Comparison of ENCODE assay signal across 13 mouse cellular contexts in genomic region chr11:69554539-69555140, GRCm38 (mm10). TPM values are rescaled to one million over a fixed set of nuclear protein-coding genes. Genes with fewer than 3 reads are reported as not detected.
DNase-seq lines count a peak whose midpoint lies in the region; ATAC-seq and TF ChIP-seq lines count a peak whose summit lies in the region.
"Had no signal": no experiment of that assay in that cellular context is flagged by ENCODE, and none has a peak within 500 bp of the region (broad histone marks: within the 10 kb centered on the region; RNA-seq: fewer than 3 reads in every experiment).

No protein-coding gene starts in this region.

- H3K27ac ChIP-seq in forebrain, embryonic 13.5 days = peak overlapping the region; percentile 70
- H3K27ac ChIP-seq in forebrain, embryonic 11.5 days (ENCODE audit: low read depth, low read length) = no peak overlapping the region
- H3K27ac ChIP-seq in midbrain, embryonic 10.5 days (replicated peaks) = peak overlapping the region; percentile 93
- no peak overlapping the region for H3K27ac ChIP-seq in midbrain, embryonic 11.5 days (ENCODE audit: low read depth, low read length)
- no peak overlapping the region; the same call in 1 of the 2 replicates for H3K27ac ChIP-seq in liver, embryonic 13.5 days
- H3K27ac ChIP-seq in neural tube, embryonic 14.5 days (ENCODE audit: low read depth, low read length) = 0 out of 2 replicates have a peak overlapping the region, but pooled peaks have one; percentile 35
- no peak overlapping the region for H3K27ac ChIP-seq in left cerebral cortex, adult 2 months
- H3K27ac ChIP-seq: heart, adult 2 months; liver, embryonic 15.5 days had no signal

- WGBS in forebrain, embryonic 13.5 days = 83% methylated on average over 5 of the region's 5 CpGs
- 85% methylated on average over 5 of the region's 5 CpGs for WGBS in forebrain, embryonic 11.5 days
- WGBS in midbrain, embryonic 10.5 days = 81% methylated on average over 5 of the region's 5 CpGs
- 81% methylated on average over 5 of the region's 5 CpGs for WGBS in midbrain, embryonic 11.5 days
- WGBS in liver, embryonic 13.5 days (ENCODE audit: insufficient replicate concordance) = 38% methylated on average over 5 of the region's 5 CpGs
- 75% methylated on average over 5 of the region's 5 CpGs for WGBS in neural tube, embryonic 14.5 days

- no peaks in the 10 kb centered on the region for H3K9me3 ChIP-seq in forebrain, embryonic 13.5 days (replicated peaks)
- H3K9me3 ChIP-seq in forebrain, embryonic 11.5 days (ENCODE audit: control insufficient read depth, low read length) = no peaks in the 10 kb centered on the region
- no peaks in the 10 kb centered on the region for H3K9me3 ChIP-seq in midbrain, embryonic 10.5 days (replicated peaks)
- no peaks in the 10 kb centered on the region for H3K9me3 ChIP-seq in midbrain, embryonic 11.5 days (ENCODE audit: control insufficient read depth, low read length)
- no peaks in the 10 kb centered on the region for H3K9me3 ChIP-seq in liver, embryonic 13.5 days (replicated peaks)
- no peaks in the 10 kb centered on the region for H3K9me3 ChIP-seq in neural tube, embryonic 14.5 days (ENCODE audit: control insufficient read depth, low read length)
- H3K9me3 ChIP-seq: liver, embryonic 15.5 days had no signal

- H3K36me3 ChIP-seq in forebrain, embryonic 13.5 days (ENCODE audit: poor library complexity, severe bottlenecking) = peaks cover 19% of the 10 kb centered on the region
- H3K36me3 ChIP-seq in forebrain, embryonic 11.5 days (ENCODE audit: control insufficient read depth, insufficient read depth, low read length) = no peaks in the 10 kb centered on the region
- peaks cover 27% of the 10 kb centered on the region for H3K36me3 ChIP-seq in midbrain, embryonic 10.5 days
- no peaks in the 10 kb centered on the region for H3K36me3 ChIP-seq in midbrain, embryonic 11.5 days (ENCODE audit: control insufficient read depth, insufficient read depth, low read length)
- H3K36me3 ChIP-seq in liver, embryonic 13.5 days = no peaks in the 10 kb centered on the region
- H3K36me3 ChIP-seq in neural tube, embryonic 14.5 days (ENCODE audit: control insufficient read depth, insufficient read depth, low read length) = no peaks in the 10 kb centered on the region
- H3K36me3 ChIP-seq: liver, embryonic 15.5 days had no signal

- H3K4me3 ChIP-seq in forebrain, embryonic 13.5 days = no peak overlapping the region
- no peak overlapping the region for H3K4me3 ChIP-seq in forebrain, embryonic 11.5 days (ENCODE audit: low read depth, low read length)
- H3K4me3 ChIP-seq in midbrain, embryonic 10.5 days = peak overlapping the region; percentile 39; the same call in 1 of the 2 replicates
- H3K4me3 ChIP-seq in midbrain, embryonic 11.5 days (ENCODE audit: low read depth, low read length) = no peak overlapping the region
- no peak overlapping the region for H3K4me3 ChIP-seq in liver, embryonic 13.5 days (replicated peaks)
- H3K4me3 ChIP-seq in neural tube, embryonic 14.5 days (ENCODE audit: low read depth, low read length) = no peak overlapping the region
- no peak overlapping the region for H3K4me3 ChIP-seq in left cerebral cortex, adult 2 months
- H3K4me3 ChIP-seq: heart, adult 2 months; liver, embryonic 15.5 days had no signal

- no peak for TF ChIP-seq CTCF in left cerebral cortex, adult 2 months (IDR thresholded peaks at IDR 0.05)

- intact Hi-C loops in left cerebral cortex, adult 2 months (cut with DNase I) = no loop called here
- intact Hi-C loops in gastrocnemius, postnatal 14 days (cut with DNase I; ENCODE audit: low total_unique reads) = no loop called here

- no peak overlapping the region for H3K9ac ChIP-seq in forebrain, embryonic 13.5 days
- H3K9ac ChIP-seq in forebrain, embryonic 11.5 days (ENCODE audit: low read length) = no peak overlapping the region
- no peak overlapping the region for H3K9ac ChIP-seq in midbrain, embryonic 11.5 days (ENCODE audit: low read length)
- no peak overlapping the region for H3K9ac ChIP-seq in liver, embryonic 13.5 days
- H3K9ac ChIP-seq in neural tube, embryonic 14.5 days (replicated peaks; ENCODE audit: low read depth, low read length) = no peak overlapping the region
- H3K9ac ChIP-seq: liver, embryonic 15.5 days had no signal

- no peak overlapping the region for H3K4me2 ChIP-seq in forebrain, embryonic 13.5 days
- no peak overlapping the region for H3K4me2 ChIP-seq in forebrain, embryonic 11.5 days (ENCODE audit: low read depth, low read length, severe bottlenecking)
- no peak overlapping the region for H3K4me2 ChIP-seq in midbrain, embryonic 11.5 days
- H3K4me2 ChIP-seq in liver, embryonic 13.5 days = no peak overlapping the region
- H3K4me2 ChIP-seq in neural tube, embryonic 14.5 days (ENCODE audit: low read depth, low read length) = no peak overlapping the region
- H3K4me2 ChIP-seq: liver, embryonic 15.5 days had no signal

- ATAC-seq in forebrain, embryonic 13.5 days = no peak
- ATAC-seq in forebrain, embryonic 11.5 days (replicated peaks; ENCODE audit: low FRiP score) = no peak
- no peak for ATAC-seq in midbrain, embryonic 11.5 days (ENCODE audit: low FRiP score)
- 0 out of 2 replicates have a peak, but pooled peaks have one; percentile 19 for ATAC-seq in liver, embryonic 13.5 days (ENCODE audit: low read depth)
- no peak for ATAC-seq in neural tube, embryonic 14.5 days (ENCODE audit: low read depth)

- peaks cover 84% of the 10 kb centered on the region for H3K4me1 ChIP-seq in forebrain, embryonic 13.5 days
- H3K4me1 ChIP-seq in forebrain, embryonic 11.5 days (replicated peaks; ENCODE audit: control insufficient read depth, insufficient read depth, low read length) = peaks cover 43% of the 10 kb centered on the region
- peaks cover 97% of the 10 kb centered on the region for H3K4me1 ChIP-seq in midbrain, embryonic 10.5 days
- peaks cover 63% of the 10 kb centered on the region for H3K4me1 ChIP-seq in midbrain, embryonic 11.5 days (ENCODE audit: control insufficient read depth, insufficient read depth, low read length)
- H3K4me1 ChIP-seq in liver, embryonic 13.5 days (replicated peaks) = peaks cover 14% of the 10 kb centered on the region
- peaks cover 57% of the 10 kb centered on the region for H3K4me1 ChIP-seq in neural tube, embryonic 14.5 days (ENCODE audit: control insufficient read depth, insufficient read depth, low read length)

- no peak for DNase-seq in forebrain, embryonic 11.5 days (ENCODE audit: low spot score)
- DNase-seq in midbrain, embryonic 10.5 days (ENCODE audit: low spot score) = no peak
- no peak for DNase-seq in midbrain, embryonic 11.5 days (ENCODE audit: low spot score, missing footprints)
- DNase-seq in liver, embryonic 13.5 days = no peak
- no peak for DNase-seq in left cerebral cortex, adult 2 months (ENCODE audit: extremely low spot score in 1 of 2, low spot score in 2 of 2)
- no peak for DNase-seq in gastrocnemius, postnatal 14 days
- DNase-seq: cerebellum, adult 11-12 months; heart, adult 2 months; kidney, adult 11 months had no signal

- H3K27me3 ChIP-seq in forebrain, embryonic 13.5 days = no peaks in the 10 kb centered on the region
- H3K27me3 ChIP-seq in forebrain, embryonic 11.5 days (ENCODE audit: control insufficient read depth, insufficient read depth, low read length) = no peaks in the 10 kb centered on the region
- H3K27me3 ChIP-seq in midbrain, embryonic 10.5 days (ENCODE audit: low read depth, poor library complexity, severe bottlenecking) = no peaks in the 10 kb centered on the region
- no peaks in the 10 kb centered on the region for H3K27me3 ChIP-seq in midbrain, embryonic 11.5 days (ENCODE audit: control insufficient read depth, insufficient read depth, low read length)
- H3K27me3 ChIP-seq in liver, embryonic 13.5 days = peaks cover 66% of the 10 kb centered on the region
- no peaks in the 10 kb centered on the region for H3K27me3 ChIP-seq in neural tube, embryonic 14.5 days (ENCODE audit: control insufficient read depth, insufficient read depth, low read length)

RNA-seq across cellular contexts. Expression of gene Efnb3, which starts 5.4 kb away (rescaled TPM):
- 63.1 and 72.0 TPM in 2 replicates for polyA plus RNA-seq in forebrain, embryonic 13.5 days (2015; fragmentation: Nextera tagmentation; extraction: Ambion mirVana)
- 13.1 and 14.9 TPM in 2 replicates for polyA plus RNA-seq in forebrain, embryonic 11.5 days (2014; fragmentation: Nextera tagmentation; extraction: Ambion mirVana)
- 48.8 and 53.9 TPM in 2 replicates for polyA plus RNA-seq in midbrain, embryonic 10.5 days (2016; fragmentation: Nextera tagmentation; extraction: Ambion mirVana)
- polyA plus RNA-seq in midbrain, embryonic 11.5 days (2014; fragmentation: Nextera tagmentation; extraction: Ambion mirVana) = 11.0 and 12.3 TPM in 2 replicates
- polyA plus RNA-seq in liver, embryonic 13.5 days (2015; fragmentation: Nextera tagmentation; extraction: Ambion mirVana) = 0.75 and 0.85 TPM in 2 replicates
- 23.2 and 35.6 TPM in 2 replicates for polyA plus RNA-seq in neural tube, embryonic 14.5 days (2014; fragmentation: Nextera tagmentation; extraction: Ambion mirVana)
- total RNA-seq in left cerebral cortex, adult 2 months (2021) = 10 to 100 TPM; 46.6 to 63.0 TPM
- 1 to 10 TPM in 1 of 2 experiments, under 1 TPM in 1; 0.71 to 1.3 TPM for total RNA-seq in gastrocnemius, postnatal 14 days (2021)

RNA-seq across cellular contexts. Expression of gene Dnah2, which starts 5.7 kb away (rescaled TPM):
- polyA plus RNA-seq in forebrain, embryonic 13.5 days (2015; fragmentation: Nextera tagmentation; extraction: Ambion mirVana) = 1.7 and 2.0 TPM in 2 replicates
- 2.1 and 2.6 TPM in 2 replicates for polyA plus RNA-seq in forebrain, embryonic 11.5 days (2014; fragmentation: Nextera tagmentation; extraction: Ambion mirVana)
- 1.2 and 1.9 TPM in 2 replicates for polyA plus RNA-seq in midbrain, embryonic 10.5 days (2016; fragmentation: Nextera tagmentation; extraction: Ambion mirVana)
- 1.00 and 1.9 TPM in 2 replicates for polyA plus RNA-seq in midbrain, embryonic 11.5 days (2014; fragmentation: Nextera tagmentation; extraction: Ambion mirVana)
- polyA plus RNA-seq in liver, embryonic 13.5 days (2015; fragmentation: Nextera tagmentation; extraction: Ambion mirVana) = 0.06 and 0.12 TPM in 2 replicates
- 5.7 and 6.9 TPM in 2 replicates for polyA plus RNA-seq in neural tube, embryonic 14.5 days (2014; fragmentation: Nextera tagmentation; extraction: Ambion mirVana)
- total RNA-seq in left cerebral cortex, adult 2 months (2021) = 1 to 10 TPM; 2.7 to 3.7 TPM
- under 1 TPM; 0.06 to 0.07 TPM for total RNA-seq in gastrocnemius, postnatal 14 days (2021)

RNA-seq across cellular contexts. Expression of gene Wrap53, which starts 25.4 kb away (rescaled TPM):
- polyA plus RNA-seq in forebrain, embryonic 13.5 days (2015; fragmentation: Nextera tagmentation; extraction: Ambion mirVana) = 32.0 and 35.1 TPM in 2 replicates
- polyA plus RNA-seq in forebrain, embryonic 11.5 days (2014; fragmentation: Nextera tagmentation; extraction: Ambion mirVana) = 39.3 and 44.1 TPM in 2 replicates
- polyA plus RNA-seq in midbrain, embryonic 10.5 days (2016; fragmentation: Nextera tagmentation; extraction: Ambion mirVana) = 45.0 and 50.7 TPM in 2 replicates
- 35.1 and 36.4 TPM in 2 replicates for polyA plus RNA-seq in midbrain, embryonic 11.5 days (2014; fragmentation: Nextera tagmentation; extraction: Ambion mirVana)
- polyA plus RNA-seq in liver, embryonic 13.5 days (2015; fragmentation: Nextera tagmentation; extraction: Ambion mirVana) = 23.1 and 23.7 TPM in 2 replicates
- polyA plus RNA-seq in neural tube, embryonic 14.5 days (2014; fragmentation: Nextera tagmentation; extraction: Ambion mirVana) = 17.3 and 20.8 TPM in 2 replicates
- 10 to 100 TPM in 1 of 2 experiments, 1 to 10 TPM in 1; 7.6 to 10.5 TPM for total RNA-seq in left cerebral cortex, adult 2 months (2021)
- total RNA-seq in gastrocnemius, postnatal 14 days (2021) = 1 to 10 TPM; 3.5 to 4.0 TPM

RNA-seq across cellular contexts. Expression of gene Trp53, which starts 25.5 kb away (rescaled TPM):
- 119 and 129 TPM in 2 replicates for polyA plus RNA-seq in forebrain, embryonic 13.5 days (2015; fragmentation: Nextera tagmentation; extraction: Ambion mirVana)
- 168 and 175 TPM in 2 replicates for polyA plus RNA-seq in forebrain, embryonic 11.5 days (2014; fragmentation: Nextera tagmentation; extraction: Ambion mirVana)
- polyA plus RNA-seq in midbrain, embryonic 10.5 days (2016; fragmentation: Nextera tagmentation; extraction: Ambion mirVana) = 148 and 166 TPM in 2 replicates
- polyA plus RNA-seq in midbrain, embryonic 11.5 days (2014; fragmentation: Nextera tagmentation; extraction: Ambion mirVana) = 144 and 147 TPM in 2 replicates
- polyA plus RNA-seq in liver, embryonic 13.5 days (2015; fragmentation: Nextera tagmentation; extraction: Ambion mirVana) = 83.0 and 90.4 TPM in 2 replicates
- polyA plus RNA-seq in neural tube, embryonic 14.5 days (2014; fragmentation: Nextera tagmentation; extraction: Ambion mirVana) = 54.6 and 68.8 TPM in 2 replicates
- 10 to 100 TPM; 23.7 TPM for total RNA-seq in left cerebral cortex, adult 2 months (2021)
- total RNA-seq in gastrocnemius, postnatal 14 days (2021) = 10 to 100 TPM; 15.2 to 22.7 TPM

RNA-seq across cellular contexts. Expression of gene Atp1b2, which starts 51.1 kb away (rescaled TPM):
- polyA plus RNA-seq in forebrain, embryonic 13.5 days (2015; fragmentation: Nextera tagmentation; extraction: Ambion mirVana) = 12.7 and 14.0 TPM in 2 replicates
- 9.3 and 12.6 TPM in 2 replicates for polyA plus RNA-seq in forebrain, embryonic 11.5 days (2014; fragmentation: Nextera tagmentation; extraction: Ambion mirVana)
- 6.0 and 8.6 TPM in 2 replicates for polyA plus RNA-seq in midbrain, embryonic 10.5 days (2016; fragmentation: Nextera tagmentation; extraction: Ambion mirVana)
- polyA plus RNA-seq in midbrain, embryonic 11.5 days (2014; fragmentation: Nextera tagmentation; extraction: Ambion mirVana) = 10.4 and 12.2 TPM in 2 replicates
- polyA plus RNA-seq in liver, embryonic 13.5 days (2015; fragmentation: Nextera tagmentation; extraction: Ambion mirVana) = 21.7 and 30.8 TPM in 2 replicates
- polyA plus RNA-seq in neural tube, embryonic 14.5 days (2014; fragmentation: Nextera tagmentation; extraction: Ambion mirVana) = 66.6 and 99.6 TPM in 2 replicates
- 100 to 1,000 TPM; 411 to 429 TPM for total RNA-seq in left cerebral cortex, adult 2 months (2021)
- total RNA-seq in gastrocnemius, postnatal 14 days (2021) = 100 to 1,000 TPM; 384 to 403 TPM
- total RNA-seq: neutrophil, adult 5-6 weeks had no signal

Comparison
In these comparisons a context has a peak if more than half of its experiments do, and no peak if none do; other contexts are left out.
1. H3K27ac ChIP-seq: peak in forebrain, embryonic 13.5 days (single experiment), midbrain, embryonic 10.5 days (single experiment) and neural tube, embryonic 14.5 days (single experiment); none in forebrain, embryonic 11.5 days (single experiment), midbrain, embryonic 11.5 days (single experiment), liver, embryonic 13.5 days (single experiment) and left cerebral cortex, adult 2 months (single experiment).